Mouse (Mus musculus): ENCODE measurements around the gene 1110051M20Rik. TPM values are rescaled to one million over a fixed set of nuclear protein-coding genes. Genes with fewer than 3 reads are reported as not detected.
A peak's percentile ranks its signal among the peaks of the same experiment; 100 is the strongest.
"Not testable (repeated sequence)": the region's sequence is repeated elsewhere in the genome, so short reads cannot be mapped to it uniquely, and the experiment has no call there.

1110051M20Rik gene
- total RNA-seq (2014; rRNA removed), result 152 and 175 TPM in 2 replicates
- polyA plus RNA-seq (2015; fragmentation: Nextera tagmentation; extraction: Ambion mirVana), result 136 and 141 TPM in 2 replicates

- ATAC-seq (peak; percentile 98), DNase-seq (ENCODE audit: low spot score) (peak; percentile 95)
- H3K9ac ChIP-seq (replicated peaks; ENCODE audit: low read length), result peak within 1 kb of the TSS; percentile 57
Measured at GRCm38 (mm10) chr2:91444286-91444892, at the start of gene 1110051M20Rik. Gene 1110051M20Rik (minus strand): TSS chr2:91444704.

GRCm38 (mm10) chr2:91493981-91494380 lies 49.5 kb upstream of the 1110051M20Rik start:
- Histone ChIP-seq H3K27me3 (ENCODE audit: insufficient read depth, low read length) (no peaks in the 10 kb centered on the region), H3K27ac (no peak overlapping the region), H3K9ac (replicated peaks; ENCODE audit: low read length) (no peak overlapping the region), H3K4me2 (ENCODE audit: low read depth, low read length) (no peak overlapping the region), H3K36me3 (ENCODE audit: insufficient read depth, low read length) (peaks cover 16% of the 10 kb centered on the region; the same call in 1 of the 2 replicates), H3K9me3 (ENCODE audit: low read length) (no peaks in the 10 kb centered on the region), H3K4me1 (ENCODE audit: insufficient read depth, low read length) (no peaks in the 10 kb centered on the region), H3K4me3 (ENCODE audit: low read length) (no peak overlapping the region)
- TF ChIP-seq CTCF (IDR thresholded peaks at IDR 0.05; ENCODE audit: low read depth), result no peak
- ATAC-seq, result no peak
- WGBS, result 93% methylated on average over 9 of the region's 9 CpGs
- DNase-seq (ENCODE audit: low spot score), result no peak

More at GRCm38 (mm10) chr2:91444286-91444892, at the start of gene 1110051M20Rik:
- Histone ChIP-seq H3K9me3 (ENCODE audit: low read length) (no peaks in the 10 kb centered on the region), H3K36me3 (ENCODE audit: insufficient read depth, low read length) (no peaks in the 10 kb centered on the region), H3K4me3 (ENCODE audit: low read length) (peak within 1 kb of the TSS; percentile 58), H3K27me3 (ENCODE audit: insufficient read depth, low read length) (no peaks in the 10 kb centered on the region), H3K4me1 (ENCODE audit: insufficient read depth, low read length) (0 out of 2 replicates have a peak, but pooled peaks cover 4% of the 10 kb centered on the region), H3K4me2 (ENCODE audit: low read depth, low read length) (peak within 1 kb of the TSS; percentile 77), H3K27ac (peak within 1 kb of the TSS; percentile 70)
- WGBS, result under 1% methylated on average over 19 of the region's 19 CpGs
- TF ChIP-seq CTCF (IDR thresholded peaks at IDR 0.05; ENCODE audit: low read depth), result no peak

GRCm38 (mm10) chr2:91492071-91492635 lies 47.6 kb upstream of the 1110051M20Rik start:
- Histone ChIP-seq H3K36me3 (ENCODE audit: insufficient read depth, low read length) (peaks cover 15% of the 10 kb centered on the region; the same call in 1 of the 2 replicates), H3K4me3 (ENCODE audit: low read length) (no peak overlapping the region), H3K4me1 (ENCODE audit: insufficient read depth, low read length) (no peaks in the 10 kb centered on the region), H3K9me3 (ENCODE audit: low read length) (no peaks in the 10 kb centered on the region), H3K27ac (no peak overlapping the region), H3K27me3 (ENCODE audit: insufficient read depth, low read length) (no peaks in the 10 kb centered on the region), H3K4me2 (ENCODE audit: low read depth, low read length) (no peak overlapping the region), H3K9ac (replicated peaks; ENCODE audit: low read length) (no peak overlapping the region)
- DNase-seq (ENCODE audit: low spot score) (no peak), ATAC-seq (no peak)
- TF ChIP-seq CTCF (IDR thresholded peaks at IDR 0.05; ENCODE audit: low read depth), result no peak
- WGBS, result 93% methylated on average over 12 of the region's 12 CpGs

GRCm38 (mm10) chr2:91487295-91487694 lies 42.8 kb upstream of the 1110051M20Rik start:
- peak; percentile 49 for TF ChIP-seq CTCF (IDR thresholded peaks at IDR 0.05; ENCODE audit: low read depth)
- not testable (repeated sequence) for H3K4me1 ChIP-seq (ENCODE audit: insufficient read depth, low read length); H3K9ac ChIP-seq (replicated peaks; ENCODE audit: low read length); DNase-seq (ENCODE audit: low spot score); ATAC-seq; H3K27ac ChIP-seq; H3K9me3 ChIP-seq (ENCODE audit: low read length); H3K4me3 ChIP-seq (ENCODE audit: low read length); H3K27me3 ChIP-seq (ENCODE audit: insufficient read depth, low read length); H3K4me2 ChIP-seq (ENCODE audit: low read depth, low read length); H3K36me3 ChIP-seq (ENCODE audit: insufficient read depth, low read length)
- 76% methylated on average over 2 of the region's 3 CpGs for WGBS

- H3K36me3 ChIP-seq (ENCODE audit: insufficient read depth, low read length), result peaks cover 2% of the 10 kb centered on the region; the same call in 1 of the 2 replicates
- H3K4me2 ChIP-seq (ENCODE audit: low read depth, low read length), result no peak overlapping the region
- no peak for TF ChIP-seq CTCF (IDR thresholded peaks at IDR 0.05; ENCODE audit: low read depth)
- no peak overlapping the region for H3K9ac ChIP-seq (replicated peaks; ENCODE audit: low read length)
- WGBS, result 82% methylated on average over 6 of the region's 6 CpGs
- H3K9me3 ChIP-seq (ENCODE audit: low read length), result no peaks in the 10 kb centered on the region
- no peak overlapping the region for H3K4me3 ChIP-seq (ENCODE audit: low read length)
- H3K4me1 ChIP-seq (ENCODE audit: insufficient read depth, low read length), result no peaks in the 10 kb centered on the region
- H3K27me3 ChIP-seq (ENCODE audit: insufficient read depth, low read length), result no peaks in the 10 kb centered on the region
- H3K27ac ChIP-seq, result no peak overlapping the region
- ATAC-seq (no peak), DNase-seq (ENCODE audit: low spot score) (no peak)
Measured at GRCm38 (mm10) chr2:91485256-91485655, 40.8 kb upstream of the 1110051M20Rik start.

- no peak for TF ChIP-seq CTCF (IDR thresholded peaks at IDR 0.05; ENCODE audit: low read depth)
- H3K4me1 ChIP-seq (ENCODE audit: insufficient read depth, low read length), result no peaks in the 10 kb centered on the region
- H3K27me3 ChIP-seq (ENCODE audit: insufficient read depth, low read length), result no peaks in the 10 kb centered on the region
- no peak overlapping the region for H3K4me3 ChIP-seq (ENCODE audit: low read length)
- H3K36me3 ChIP-seq (ENCODE audit: insufficient read depth, low read length), result no peaks in the 10 kb centered on the region
- 80% methylated on average over 4 of the region's 4 CpGs for WGBS
- H3K9ac ChIP-seq (replicated peaks; ENCODE audit: low read length), result no peak overlapping the region
- DNase-seq (ENCODE audit: low spot score) (no peak), ATAC-seq (no peak)
- H3K4me2 ChIP-seq (ENCODE audit: low read depth, low read length), result no peak overlapping the region
- no peaks in the 10 kb centered on the region for H3K9me3 ChIP-seq (ENCODE audit: low read length)
- no peak overlapping the region for H3K27ac ChIP-seq
Measured at GRCm38 (mm10) chr2:91484698-91485097, 40.2 kb upstream of the 1110051M20Rik start.

Data from hindbrain, postnatal 0 days (tissue).